Mouse (Mus musculus): ENCODE results near the gene Gm47959.
"Not testable (repeated sequence)": the region's sequence is repeated elsewhere in the genome, so short reads cannot be mapped to it uniquely, and the experiment has no call there.

Gene Gm47959

GRCm38 (mm10) chr1:83000306-83000705 is at the start of gene Gm47959:
Gene Gm47959, plus strand, starts transcription at chr1:83000548.
- in situ Hi-C loops (cut with MseI, MboI) = not testable (repeated sequence)

- in situ Hi-C loops (cut with MseI, MboI) = not testable (repeated sequence)
Measured at GRCm38 (mm10) chr1:82955913-82956312, 44.4 kb upstream of the Gm47959 start, which contains the start of gene Gm7544. Gene Gm7544, minus strand, starts transcription at chr1:82956013.

GRCm38 (mm10) chr1:82959870-82960385 is 40.4 kb upstream of the Gm47959 start, which contains the start of gene Gm47955:
Gene Gm47955, plus strand, starts transcription at chr1:82960286.
- in situ Hi-C loops (cut with MseI, MboI) = no loop called here

GRCm38 (mm10) chr1:82966413-82966812 is 33.9 kb upstream of the Gm47959 start:
- in situ Hi-C loops (cut with MseI, MboI) = no loop called here

- in situ Hi-C loops (cut with MseI, MboI) = no loop called here
Measured at GRCm38 (mm10) chr1:82972046-82972445, 28.3 kb upstream of the Gm47959 start.

- in situ Hi-C loops (cut with MseI, MboI) = no loop called here
Measured at GRCm38 (mm10) chr1:82973244-82973643, 27.1 kb upstream of the Gm47959 start.

- in situ Hi-C loops (cut with MseI, MboI) = no loop called here
Measured at GRCm38 (mm10) chr1:82973901-82974300, 26.4 kb upstream of the Gm47959 start.

GRCm38 (mm10) chr1:82974342-82974741 is 26.0 kb upstream of the Gm47959 start:
- in situ Hi-C loops (cut with MseI, MboI) = no loop called here

- in situ Hi-C loops (cut with MseI, MboI) = loop anchor here (5.0 to 25.0 kb wide), 2 partner anchors 183 to 413 kb away; no protein-coding TSS in a partner anchor
Measured at GRCm38 (mm10) chr1:82975750-82976149, 24.6 kb upstream of the Gm47959 start.

GRCm38 (mm10) chr1:82977840-82978239 is 22.5 kb upstream of the Gm47959 start:
- in situ Hi-C loops (cut with MseI, MboI) = loop anchor here (5.0 to 25.0 kb wide), 2 partner anchors 186 to 416 kb away; no protein-coding TSS in a partner anchor

- in situ Hi-C loops (cut with MseI, MboI) = loop anchor here in 1 of 2 experiments (10.0 to 25.0 kb wide), 2 partner anchors 202 to 424 kb away; no protein-coding TSS in a partner anchor
Measured at GRCm38 (mm10) chr1:82986738-82987137, 13.6 kb upstream of the Gm47959 start.

- in situ Hi-C loops (cut with MseI, MboI) = loop anchor here in 1 of 2 experiments (10.0 to 25.0 kb wide), 2 partner anchors 203 to 425 kb away; no protein-coding TSS in a partner anchor
Measured at GRCm38 (mm10) chr1:82987530-82988198, 12.7 kb upstream of the Gm47959 start.

GRCm38 (mm10) chr1:82991062-82991461 is 9.3 kb upstream of the Gm47959 start:
- in situ Hi-C loops (cut with MseI, MboI) = loop anchor here in 1 of 2 experiments (25.0 kb wide), 1 partner anchor 429 kb away; no protein-coding TSS in a partner anchor

GRCm38 (mm10) chr1:82991596-82991995 is 8.8 kb upstream of the Gm47959 start:
- in situ Hi-C loops (cut with MseI, MboI) = loop anchor here in 1 of 2 experiments (25.0 kb wide), 1 partner anchor 429 kb away; no protein-coding TSS in a partner anchor

GRCm38 (mm10) chr1:82992093-82992492 is 8.3 kb upstream of the Gm47959 start:
- in situ Hi-C loops (cut with MseI, MboI) = loop anchor here in 1 of 2 experiments (25.0 kb wide), 1 partner anchor 430 kb away; no protein-coding TSS in a partner anchor

GRCm38 (mm10) chr1:82993947-82994346 is 6.4 kb upstream of the Gm47959 start:
- in situ Hi-C loops (cut with MseI, MboI) = loop anchor here in 1 of 2 experiments (25.0 kb wide), 1 partner anchor 432 kb away; no protein-coding TSS in a partner anchor

- in situ Hi-C loops (cut with MseI, MboI) = no loop called here
Measured at GRCm38 (mm10) chr1:83006218-83007179, 6.2 kb downstream of the Gm47959 start.

GRCm38 (mm10) chr1:83007471-83007870 is 7.1 kb downstream of the Gm47959 start:
- in situ Hi-C loops (cut with MseI, MboI) = no loop called here

- in situ Hi-C loops (cut with MseI, MboI) = no loop called here
Measured at GRCm38 (mm10) chr1:83014477-83014876, 14.1 kb downstream of the Gm47959 start.

GRCm38 (mm10) chr1:83015329-83015879 is 15.1 kb downstream of the Gm47959 start:
- in situ Hi-C loops (cut with MseI, MboI) = no loop called here

- in situ Hi-C loops (cut with MseI, MboI) = no loop called here
Measured at GRCm38 (mm10) chr1:83016556-83016955, 16.2 kb downstream of the Gm47959 start.
